ENCODE assay signal across 10 mouse cellular contexts in the genomic region with DNA sequence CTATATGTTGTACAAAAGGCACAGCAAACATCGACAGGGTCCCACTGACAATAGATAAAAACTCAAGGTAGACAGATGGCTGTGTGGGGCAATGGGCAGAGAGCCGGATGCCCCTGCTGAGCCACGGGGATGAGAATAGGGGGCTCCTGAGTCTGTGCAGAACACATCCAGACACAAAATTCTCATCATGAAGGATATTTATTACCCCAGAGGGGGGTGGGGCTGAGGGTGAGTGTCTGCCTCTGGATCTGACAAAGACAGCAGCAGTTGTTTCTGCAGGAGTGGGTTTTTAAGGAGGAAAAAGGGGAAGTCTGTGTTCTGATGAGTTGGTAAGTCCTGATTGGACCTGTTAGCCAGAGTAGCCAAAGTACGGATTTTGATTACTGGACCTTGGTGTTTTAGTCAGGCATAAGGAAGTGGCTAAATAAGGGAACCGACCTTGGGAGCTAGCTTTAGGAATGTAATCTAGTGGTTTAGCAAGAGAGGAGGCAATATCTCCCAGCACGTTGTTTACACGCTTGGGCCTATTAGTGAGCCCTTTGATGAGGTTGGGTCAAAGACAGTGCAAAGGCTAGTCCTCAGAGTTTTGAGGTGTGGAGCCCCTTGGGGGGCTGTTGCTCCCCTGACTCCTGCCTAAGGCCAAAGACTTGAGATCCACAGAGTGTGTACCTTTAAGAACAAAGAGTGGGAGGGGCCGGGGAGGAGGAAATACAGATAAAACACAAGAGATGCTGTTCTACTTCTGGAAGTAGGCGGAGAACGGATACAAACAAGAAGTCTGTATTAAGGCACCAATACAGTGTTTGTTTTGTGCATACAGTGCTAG. TPM values are rescaled to one million over a fixed set of nuclear protein-coding genes. Genes with fewer than 3 reads are reported as not detected.
DNase-seq lines count a peak whose midpoint lies in the region; ATAC-seq lines count a peak whose summit lies in the region.
"Had no signal": no experiment of that assay in that cellular context is flagged by ENCODE, and none has a peak within 500 bp of the region (broad histone marks: within the 10 kb centered on the region; RNA-seq: fewer than 3 reads in every experiment).

No protein-coding gene starts in this region.

- no peak overlapping the region for H3K4me2 ChIP-seq in midbrain, embryonic 16.5 days (ENCODE audit: low read length)

- no peak overlapping the region for H3K27ac ChIP-seq in midbrain, embryonic 16.5 days (ENCODE audit: low read length)

- no peaks in the 10 kb centered on the region for H3K9me3 ChIP-seq in midbrain, embryonic 16.5 days (replicated peaks; ENCODE audit: control insufficient read depth, low read length, poor library complexity, severe bottlenecking)
- H3K9me3 ChIP-seq: megakaryocyte, embryonic 14.5 days had no signal

- no peaks in the 10 kb centered on the region for H3K36me3 ChIP-seq in midbrain, embryonic 16.5 days (ENCODE audit: control insufficient read depth, insufficient read depth, low read length)

- 75% methylated on average over 10 of the region's 10 CpGs for WGBS in midbrain, embryonic 16.5 days

- intact Hi-C loops in left cerebral cortex, postnatal 36 days (cut with DNase I) = no loop called here

- H3K27me3 ChIP-seq in midbrain, embryonic 16.5 days (ENCODE audit: control insufficient read depth, insufficient read depth, low read depth, low read length) = no peaks in the 10 kb centered on the region
- H3K27me3 ChIP-seq: megakaryocyte, embryonic 14.5 days had no signal

- H3K4me1 ChIP-seq in midbrain, embryonic 16.5 days (ENCODE audit: control insufficient read depth, insufficient read depth, low read length) = no peaks in the 10 kb centered on the region

- peak; percentile 52 to 88 for DNase-seq in adrenal gland, adult (ENCODE audit: inconsistent age in 2 of 2, low spot score in 1 of 2)
- no peak for DNase-seq in adrenal gland, postnatal 25 days
- DNase-seq in c-Kit-positive CD71-positive TER-119-positive erythroid progenitor cells, embryonic 14.5 days (ENCODE audit: low spot score) = peak; percentile 7
- DNase-seq in kidney, adult 18-20 months = peak; percentile 64
- DNase-seq in lung, postnatal 10 days = peak; percentile 79
- peak; percentile 27 to 31 for DNase-seq in thymus, postnatal 36 days
- DNase-seq in left cerebral cortex, postnatal 36 days (ENCODE audit: low spot score in 2 of 2) = no peak

- H3K9ac ChIP-seq in midbrain, embryonic 16.5 days (ENCODE audit: low read depth, low read length) = no peak overlapping the region

- no peak overlapping the region for H3K4me3 ChIP-seq in midbrain, embryonic 16.5 days (ENCODE audit: low read depth, low read length)
- H3K4me3 ChIP-seq: megakaryocyte, embryonic 14.5 days had no signal

- ATAC-seq in midbrain, embryonic 16.5 days = no peak

RNA-seq across cellular contexts. Expression of a gene that starts 12.4 kb away (rescaled TPM):
- 1.1 TPM in 1 of 2 replicates, not detected in the other for total RNA-seq in adrenal gland, postnatal 25 days (2021)
- not detected in 2 replicates for polyA plus RNA-seq in midbrain, embryonic 16.5 days (2015; fragmentation: Nextera tagmentation; extraction: Ambion mirVana)
- total RNA-seq in left cerebral cortex, postnatal 36 days (2021) = not detected
- total RNA-seq: common myeloid progenitor, adult 5-6 weeks had no signal

RNA-seq across cellular contexts. Expression of a gene that starts 35.1 kb away (rescaled TPM):
- 46.5 and 59.5 TPM in 2 replicates for total RNA-seq in adrenal gland, postnatal 25 days (2021)
- polyA plus RNA-seq in midbrain, embryonic 16.5 days (2015; fragmentation: Nextera tagmentation; extraction: Ambion mirVana) = 139 and 151 TPM in 2 replicates
- 10 to 100 TPM; 58.9 to 60.3 TPM for total RNA-seq in left cerebral cortex, postnatal 36 days (2021)

RNA-seq across cellular contexts. Expression of a gene that starts 42.7 kb away (rescaled TPM):
- 39.7 and 45.4 TPM in 2 replicates for total RNA-seq in adrenal gland, postnatal 25 days (2021)
- polyA plus RNA-seq in midbrain, embryonic 16.5 days (2015; fragmentation: Nextera tagmentation; extraction: Ambion mirVana) = 6.1 and 6.2 TPM in 2 replicates
- total RNA-seq in left cerebral cortex, postnatal 36 days (2021) = 10 to 100 TPM; 53.0 to 56.1 TPM

Comparison
In these comparisons a context has a peak if more than half of its experiments do, and no peak if none do; other contexts are left out.
1. DNase-seq: peak in adrenal gland, adult (2 of 2), c-Kit-positive CD71-positive TER-119-positive erythroid progenitor cells, embryonic 14.5 days (single experiment), kidney, adult 18-20 months (single experiment), lung, postnatal 10 days (single experiment) and thymus, postnatal 36 days (2 of 2); none in adrenal gland, postnatal 25 days (single experiment) and left cerebral cortex, postnatal 36 days (0 of 2).